Mouse (Mus musculus) heart, embryonic 12.5 days (tissue): ENCODE results near the gene Ano6. TPM values are rescaled to one million over a fixed set of nuclear protein-coding genes. Genes with fewer than 3 reads are reported as not detected.

Experiments used
- ATAC-seq: fragments of 200-750 bp; cut with Nextera tagmentation; 2 replicates; pipeline ENCODE4 v1.8.0; 2017; ENCODE audit warnings: moderate TSS enrichment, moderate library complexity; ENCODE audit not compliant: insufficient number of reproducible peaks, low FRiP score
- H3K27ac ChIP-seq: fragments of 300-500 bp; sonication (generic); 2 replicates; pipeline ENCODE4 v1.5.1; 2016; ENCODE audit warnings: mild to moderate bottlenecking, moderate library complexity; ENCODE audit not compliant: poor library complexity, severe bottlenecking
- H3K27me3 ChIP-seq: fragments of 300-500 bp; sonication (generic); replicated peaks from 2 replicates; pipeline ENCODE4 v1.6.1; 2016; ENCODE audit warnings: mild to moderate bottlenecking, moderate library complexity
- H3K36me3 ChIP-seq: fragments of 300-500 bp; sonication (generic); 2 replicates; pipeline ENCODE4 v1.6.1; 2016; ENCODE audit warnings: mild to moderate bottlenecking, moderate library complexity
- H3K4me1 ChIP-seq: fragments of 300-500 bp; sonication (generic); replicated peaks from 2 replicates; pipeline ENCODE4 v1.6.1; 2016; ENCODE audit warnings: mild to moderate bottlenecking
- H3K4me2 ChIP-seq: fragments of 300-500 bp; sonication (generic); 2 replicates; pipeline ENCODE4 v1.6.1; 2016; ENCODE audit warnings: mild to moderate bottlenecking, moderate library complexity
- H3K4me3 ChIP-seq: fragments of 300-500 bp; sonication (generic); 2 replicates; pipeline ENCODE4 v1.5.1; 2016; ENCODE audit warnings: mild to moderate bottlenecking
- H3K9ac ChIP-seq: fragments of 300-500 bp; sonication (generic); 2 replicates; pipeline ENCODE4 v1.6.1; 2016; ENCODE audit warnings: mild to moderate bottlenecking, moderate library complexity
- H3K9me3 ChIP-seq: fragments of 300-500 bp; sonication (generic); replicated peaks from 2 replicates; pipeline ENCODE4 v1.6.1; 2016; ENCODE audit warnings: mild to moderate bottlenecking, moderate library complexity
- WGBS: fragments of 180-500 bp; shearing (Covaris S2); methylation state at CpG from one replicate; pipeline ENCODE4 v1.1.7; 2016; 5-methylcytosine and 5-hydroxymethylcytosine counted together
- polyA plus RNA-seq: library from polyadenylated mRNA; unstranded; fragments of >200 nt; fragmentation: Nextera tagmentation; extraction: Ambion mirVana; gene quantifications from 2 replicates; pipeline ENCODE4 v1.2.1, GENCODE M21; 2016

The Ano6 gene
- 45.7 and 49.5 TPM in 2 replicates for polyA plus RNA-seq

DNA sequence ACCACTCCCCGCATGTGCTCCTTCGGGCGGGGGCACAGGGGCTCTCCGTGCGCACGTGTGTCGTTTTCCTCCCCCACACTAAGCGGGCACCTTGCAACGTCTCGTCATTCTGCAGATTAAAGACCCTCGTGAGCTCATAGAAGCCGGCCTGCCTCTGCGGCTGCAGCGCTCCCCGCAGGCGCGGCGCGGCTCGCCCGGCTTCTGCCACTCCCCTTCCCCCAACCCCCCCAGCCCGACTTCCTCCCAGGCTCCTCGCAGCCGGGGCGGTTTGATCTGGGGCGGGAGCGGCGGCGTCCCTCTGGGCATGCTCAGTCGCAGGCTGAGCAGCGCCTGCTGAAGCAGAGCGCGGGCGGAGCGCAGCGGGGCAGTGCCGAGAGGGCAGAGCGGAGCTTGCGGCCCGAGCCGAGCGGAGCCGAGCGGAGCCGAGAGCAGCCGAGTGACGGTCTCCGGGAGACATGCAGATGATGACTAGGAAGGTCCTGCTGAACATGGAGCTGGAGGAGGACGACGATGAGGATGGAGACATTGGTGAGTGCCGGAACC, at the start of gene Ano6:
Gene Ano6 (plus strand): TSS at position 315 of the 543 bp plus-strand sequence.
- H3K4me1 ChIP-seq, result peaks cover 43% of the 10 kb centered on the region
- ATAC-seq, result peak; percentile 95
- H3K27ac ChIP-seq, result peak within 1 kb of the TSS; percentile 72
- H3K4me2 ChIP-seq, result peak within 1 kb of the TSS; percentile 72
- peak within 1 kb of the TSS; percentile 71 for H3K4me3 ChIP-seq
- H3K27me3 ChIP-seq, result no peaks in the 10 kb centered on the region
- H3K36me3 ChIP-seq, result 0 out of 2 replicates have a peak, but pooled peaks cover 2% of the 10 kb centered on the region
- H3K9me3 ChIP-seq, result no peaks in the 10 kb centered on the region
- H3K9ac ChIP-seq, result peak within 1 kb of the TSS; percentile 90
- WGBS, result 1% methylated on average over 51 of the region's 51 CpGs

DNA sequence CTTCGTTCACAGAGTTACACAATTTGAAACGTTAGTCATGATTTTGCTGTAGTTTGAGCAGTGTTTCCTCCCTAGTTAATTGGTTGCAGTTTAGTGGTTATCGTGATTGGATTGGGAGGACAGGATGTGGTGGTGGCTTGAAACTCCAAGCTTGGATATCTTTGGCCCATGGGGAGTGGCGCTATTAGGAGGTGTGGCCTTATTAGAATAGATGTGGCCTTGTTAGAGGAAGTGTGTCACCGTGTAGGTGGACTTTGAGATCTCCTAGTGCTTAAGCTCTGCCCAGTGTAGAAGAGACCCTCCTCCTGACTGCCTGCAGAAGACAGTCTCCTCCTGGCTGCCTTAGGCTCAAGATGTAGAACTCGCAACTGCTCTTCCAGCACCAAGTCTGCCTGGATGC, 47.7 kb upstream of the Ano6 start:
- 72% methylated on average over 6 of the region's 6 CpGs for WGBS
- Histone ChIP-seq H3K4me1 (no peaks in the 10 kb centered on the region), H3K36me3 (no peaks in the 10 kb centered on the region), H3K9ac (no peak overlapping the region), H3K27me3 (no peaks in the 10 kb centered on the region), H3K9me3 (no peaks in the 10 kb centered on the region), H3K4me3 (no peak overlapping the region), H3K4me2 (no peak overlapping the region), H3K27ac (no peak overlapping the region)
- no peak for ATAC-seq

DNA sequence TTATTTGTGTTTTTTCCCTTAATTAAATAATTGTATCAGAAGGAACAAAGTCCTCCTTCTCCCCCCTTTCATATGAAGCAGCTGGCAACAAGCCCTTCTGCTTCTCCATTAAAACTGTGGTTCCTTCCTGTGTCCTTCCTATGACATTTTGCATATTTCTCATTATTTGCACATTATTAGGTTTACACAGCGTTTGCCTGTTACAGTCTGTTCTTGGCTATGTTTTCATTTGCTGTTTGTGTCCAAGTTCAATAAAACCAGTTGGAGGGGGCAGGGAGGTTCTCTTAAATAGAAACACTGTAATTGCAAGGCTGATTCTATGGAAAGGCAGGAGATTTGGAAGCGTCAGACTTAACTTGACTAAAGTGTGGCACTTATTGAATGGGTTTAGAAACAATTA, 46.8 kb upstream of the Ano6 start:
- H3K9ac ChIP-seq, result no peak overlapping the region
- 69% methylated on average over 2 of the region's 2 CpGs for WGBS
- no peaks in the 10 kb centered on the region for H3K27me3 ChIP-seq
- no peak overlapping the region for H3K4me2 ChIP-seq
- no peak overlapping the region for H3K27ac ChIP-seq
- no peak overlapping the region for H3K4me3 ChIP-seq
- no peaks in the 10 kb centered on the region for H3K9me3 ChIP-seq
- no peaks in the 10 kb centered on the region for H3K4me1 ChIP-seq
- ATAC-seq, result no peak
- no peaks in the 10 kb centered on the region for H3K36me3 ChIP-seq

DNA sequence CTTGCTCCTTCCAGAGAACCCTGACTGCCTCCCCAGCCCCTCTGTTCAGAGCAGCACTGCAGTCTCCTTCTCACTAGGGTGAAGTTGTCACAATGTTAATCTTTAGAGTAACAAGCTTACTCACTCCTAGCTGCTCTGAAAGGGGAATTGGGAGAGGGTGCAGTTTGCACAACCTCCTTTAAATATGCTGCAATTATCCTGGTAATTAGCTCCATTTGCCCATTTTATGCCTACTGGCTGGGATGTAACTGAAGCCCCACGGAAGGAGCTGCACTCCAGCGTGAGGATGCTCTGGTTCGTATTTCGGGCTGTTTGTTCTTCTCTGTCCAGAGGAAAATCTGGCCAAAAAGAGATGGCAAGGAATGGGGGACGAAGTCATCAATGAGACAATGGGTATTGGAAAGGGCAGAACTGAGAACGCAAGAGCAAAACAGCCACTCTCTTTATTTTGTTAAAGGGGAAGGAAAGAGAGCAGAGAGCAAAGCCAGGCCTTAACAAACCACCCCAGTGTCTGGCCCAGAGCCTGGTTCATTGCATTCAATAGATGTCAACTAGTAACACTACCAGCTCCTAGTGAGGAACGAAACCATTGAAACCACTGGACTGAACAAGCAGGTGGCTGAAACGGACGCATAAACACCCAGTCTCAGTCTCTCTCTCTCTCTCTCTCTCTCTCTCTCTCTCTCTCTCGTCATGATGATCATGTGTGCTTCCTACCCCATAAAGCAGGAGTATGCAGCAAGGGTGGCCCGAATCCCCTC, 45.1 kb upstream of the Ano6 start:
- ATAC-seq, result no peak
- Histone ChIP-seq H3K36me3 (no peaks in the 10 kb centered on the region), H3K9me3 (no peaks in the 10 kb centered on the region), H3K27me3 (no peaks in the 10 kb centered on the region), H3K4me2 (no peak overlapping the region), H3K9ac (no peak overlapping the region), H3K4me3 (no peak overlapping the region), H3K27ac (no peak overlapping the region), H3K4me1 (no peaks in the 10 kb centered on the region)
- 72% methylated on average over 11 of the region's 11 CpGs for WGBS

DNA sequence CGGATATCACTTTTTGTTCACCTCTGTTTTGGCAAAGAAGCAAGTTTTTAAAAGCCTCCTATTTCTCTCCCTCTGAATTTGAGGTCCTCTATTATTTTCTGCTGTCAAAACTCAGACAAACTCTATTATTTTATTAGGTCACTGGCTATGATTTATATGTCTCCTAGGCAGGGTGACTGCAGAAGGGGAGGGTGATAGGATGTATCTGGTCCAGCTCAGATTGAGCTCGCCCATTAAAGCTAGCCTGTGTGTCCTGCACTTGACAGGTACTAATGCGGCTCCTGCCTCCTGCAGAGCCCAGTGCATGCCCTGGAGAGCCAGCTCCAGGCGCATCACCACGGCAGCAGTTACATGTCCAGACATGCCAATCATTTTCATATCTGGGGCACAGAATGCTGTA, 44.1 kb upstream of the Ano6 start:
- H3K9me3 ChIP-seq, result no peaks in the 10 kb centered on the region
- H3K36me3 ChIP-seq, result no peaks in the 10 kb centered on the region
- H3K9ac ChIP-seq, result no peak overlapping the region
- H3K27me3 ChIP-seq, result no peaks in the 10 kb centered on the region
- H3K4me3 ChIP-seq, result no peak overlapping the region
- H3K27ac ChIP-seq, result no peak overlapping the region
- no peak overlapping the region for H3K4me2 ChIP-seq
- no peak for ATAC-seq
- 70% methylated on average over 5 of the region's 5 CpGs for WGBS
- no peaks in the 10 kb centered on the region for H3K4me1 ChIP-seq

DNA sequence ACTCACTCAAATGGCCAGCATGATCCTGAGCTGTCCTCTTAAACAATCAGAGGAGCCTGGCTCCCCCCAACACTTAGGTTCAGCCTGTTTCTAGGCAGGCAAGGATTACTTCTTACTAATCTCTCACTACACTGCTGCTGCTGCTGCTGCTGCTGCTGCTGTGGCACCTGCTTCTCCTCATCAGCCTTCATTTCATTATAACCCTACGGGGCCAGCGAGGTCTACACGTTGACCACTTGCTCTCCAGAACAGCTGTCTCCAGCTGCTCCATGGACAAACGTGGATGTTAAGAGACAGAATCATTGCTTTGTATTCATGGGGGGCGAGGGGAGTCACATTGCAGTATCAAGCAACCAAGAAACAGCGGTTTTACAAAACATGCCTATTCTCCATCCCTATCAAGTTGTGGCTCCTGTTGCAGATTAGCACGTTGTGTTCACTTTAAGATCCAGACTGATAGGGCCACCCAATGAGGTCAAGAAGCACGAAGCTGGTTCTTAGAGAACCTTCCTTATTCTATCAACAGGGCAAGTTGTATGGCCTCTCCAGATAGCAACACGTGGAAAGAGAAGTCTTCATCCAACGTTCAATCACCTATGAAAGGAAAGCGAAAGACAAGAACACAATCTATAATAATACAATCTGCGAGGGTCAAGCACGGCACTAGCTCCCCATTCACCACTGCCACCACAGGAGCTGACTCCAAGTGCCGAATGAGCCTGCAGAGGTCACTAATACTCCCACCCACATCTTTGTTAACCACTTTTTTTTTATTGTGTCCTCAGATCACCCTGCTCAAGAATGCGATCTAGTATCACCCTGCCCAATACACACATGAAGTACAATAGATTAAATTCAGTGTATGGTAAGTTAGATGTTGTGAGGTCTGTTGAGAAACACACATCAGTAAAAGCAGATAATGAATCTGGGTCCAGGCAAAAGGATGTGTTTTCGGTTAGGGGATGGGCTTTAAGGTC, 43.4 kb upstream of the Ano6 start:
- Histone ChIP-seq H3K36me3 (no peaks in the 10 kb centered on the region), H3K4me2 (no peak overlapping the region), H3K4me1 (no peaks in the 10 kb centered on the region), H3K27me3 (no peaks in the 10 kb centered on the region), H3K27ac (no peak overlapping the region), H3K4me3 (no peak overlapping the region), H3K9ac (no peak overlapping the region), H3K9me3 (no peaks in the 10 kb centered on the region)
- ATAC-seq, result no peak
- WGBS, result 77% methylated on average over 16 of the region's 16 CpGs

DNA sequence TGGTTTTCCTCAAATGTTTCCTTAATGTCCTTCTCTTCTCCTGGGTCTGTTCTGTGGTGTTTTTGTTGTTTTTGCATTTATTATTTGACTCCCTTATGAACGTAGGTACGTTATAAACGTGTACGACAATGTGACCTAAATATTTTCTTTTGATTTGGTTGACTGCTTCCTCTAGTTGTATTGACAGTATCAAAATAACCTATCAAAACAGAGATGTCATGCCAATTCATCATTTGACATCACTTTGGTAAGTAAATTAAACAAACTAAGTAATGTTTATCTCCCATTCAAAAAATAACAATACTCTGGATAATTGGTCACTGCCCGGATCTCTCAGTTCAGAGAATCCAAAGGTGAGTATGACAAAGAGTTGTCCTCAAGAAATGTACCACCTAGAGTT, 41.4 kb upstream of the Ano6 start:
- Histone ChIP-seq H3K36me3 (no peaks in the 10 kb centered on the region), H3K9ac (no peak overlapping the region), H3K27ac (no peak overlapping the region), H3K4me3 (no peak overlapping the region), H3K4me2 (no peak overlapping the region), H3K9me3 (no peaks in the 10 kb centered on the region), H3K27me3 (no peaks in the 10 kb centered on the region), H3K4me1 (no peaks in the 10 kb centered on the region)
- no peak for ATAC-seq
- WGBS, result 76% methylated on average over 5 of the region's 5 CpGs

DNA sequence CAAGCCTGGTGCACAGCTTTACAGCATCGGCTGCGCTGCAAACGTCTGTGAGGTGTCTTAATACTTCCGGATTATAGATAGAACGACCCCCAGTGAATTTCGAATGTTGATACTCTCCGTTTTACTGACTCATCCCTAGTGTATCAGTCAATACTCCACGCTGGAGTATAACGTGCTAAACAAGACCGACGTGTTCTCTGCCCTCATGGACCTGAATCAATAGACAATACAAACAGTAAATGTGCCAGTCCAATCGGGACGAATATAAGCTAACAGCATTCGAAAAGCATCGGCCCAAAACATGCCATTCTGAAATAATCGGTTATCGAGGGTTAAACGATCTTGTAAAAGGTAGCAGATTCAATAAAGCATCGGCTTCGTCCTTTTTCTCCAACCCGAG, 40.6 kb upstream of the Ano6 start:
- H3K9ac ChIP-seq, result no peak overlapping the region
- no peak overlapping the region for H3K4me3 ChIP-seq
- H3K36me3 ChIP-seq, result no peaks in the 10 kb centered on the region
- ATAC-seq, result no peak
- no peak overlapping the region for H3K27ac ChIP-seq
- 85% methylated on average over 21 of the region's 21 CpGs for WGBS
- H3K9me3 ChIP-seq, result no peaks in the 10 kb centered on the region
- no peaks in the 10 kb centered on the region for H3K4me1 ChIP-seq
- H3K4me2 ChIP-seq, result no peak overlapping the region
- H3K27me3 ChIP-seq, result no peaks in the 10 kb centered on the region

DNA sequence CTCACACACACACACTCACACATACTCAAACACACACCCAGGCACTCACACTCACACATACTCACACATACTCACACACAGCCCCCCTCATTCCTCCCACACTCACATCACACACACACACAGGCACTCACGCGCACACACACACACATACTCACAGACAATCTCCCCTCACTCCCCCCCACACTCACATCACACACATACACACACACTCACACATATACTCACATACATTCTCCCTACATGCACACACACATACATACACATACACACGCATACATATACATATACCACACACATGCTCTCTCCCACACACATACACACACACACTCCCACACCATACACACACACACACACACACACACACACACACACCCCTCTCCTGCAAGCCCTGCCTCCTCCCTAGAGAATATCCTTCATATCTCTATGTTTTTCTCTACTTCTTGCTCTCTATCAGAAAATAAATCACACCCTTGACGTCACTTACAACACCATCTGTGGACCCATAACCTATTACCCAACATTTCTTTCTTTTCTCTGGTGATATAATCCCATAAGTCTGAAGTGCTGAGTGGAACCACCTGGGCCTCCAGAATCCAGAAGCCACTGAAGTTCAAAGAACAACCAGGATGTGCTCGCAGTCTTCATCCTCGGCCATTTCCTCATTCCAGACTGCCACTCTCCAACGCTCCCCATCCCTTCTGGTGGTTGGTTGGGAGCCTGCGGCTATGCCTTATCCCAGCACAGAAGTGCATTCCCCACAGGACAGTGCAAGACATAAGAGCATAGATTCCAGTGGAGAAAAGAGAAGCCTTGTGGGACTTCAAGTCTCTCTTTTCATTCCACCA, 38.6 kb upstream of the Ano6 start:
- H3K27me3 ChIP-seq, result no peaks in the 10 kb centered on the region
- H3K4me1 ChIP-seq, result no peaks in the 10 kb centered on the region
- no peaks in the 10 kb centered on the region for H3K36me3 ChIP-seq
- H3K9ac ChIP-seq, result no peak overlapping the region
- WGBS, result 71% methylated on average over 8 of the region's 8 CpGs
- H3K4me2 ChIP-seq, result no peak overlapping the region
- no peak overlapping the region for H3K4me3 ChIP-seq
- no peaks in the 10 kb centered on the region for H3K9me3 ChIP-seq
- H3K27ac ChIP-seq, result no peak overlapping the region
- no peak for ATAC-seq

DNA sequence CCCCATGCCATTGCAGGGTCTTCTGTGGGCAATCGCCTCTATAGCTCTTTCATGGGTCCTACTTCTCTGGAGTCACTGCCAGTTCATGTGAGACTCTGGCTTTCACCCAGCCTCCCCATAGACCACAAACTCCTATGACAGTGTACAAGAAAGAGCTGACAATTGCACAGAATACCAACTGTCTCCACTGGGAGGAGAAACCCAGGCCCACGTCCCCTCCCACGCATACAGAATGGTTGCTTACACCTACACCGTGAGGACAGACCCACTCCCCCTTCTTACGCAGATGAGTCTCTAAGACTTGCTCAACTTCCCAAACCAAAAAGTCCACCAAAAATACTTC, 38.0 kb upstream of the Ano6 start:
- H3K27me3 ChIP-seq, result no peaks in the 10 kb centered on the region
- H3K27ac ChIP-seq, result no peak overlapping the region
- WGBS, result 81% methylated on average over 5 of the region's 5 CpGs
- no peak overlapping the region for H3K4me2 ChIP-seq
- H3K9ac ChIP-seq, result no peak overlapping the region
- H3K36me3 ChIP-seq, result no peaks in the 10 kb centered on the region
- no peaks in the 10 kb centered on the region for H3K4me1 ChIP-seq
- ATAC-seq, result no peak
- H3K9me3 ChIP-seq, result no peaks in the 10 kb centered on the region
- H3K4me3 ChIP-seq, result no peak overlapping the region
